Mouse (Mus musculus): ENCODE results near the gene Olfr1324. TPM values are rescaled to one million over a fixed set of nuclear protein-coding genes. Genes with fewer than 3 reads are reported as not detected.
"Not testable (repeated sequence)": the region's sequence is repeated elsewhere in the genome, so short reads cannot be mapped to it uniquely, and the experiment has no call there.

Gene Olfr1324
- polyA plus RNA-seq (2015; fragmentation: Nextera tagmentation; extraction: Ambion mirVana) = not detected in 2 replicates

DNA sequence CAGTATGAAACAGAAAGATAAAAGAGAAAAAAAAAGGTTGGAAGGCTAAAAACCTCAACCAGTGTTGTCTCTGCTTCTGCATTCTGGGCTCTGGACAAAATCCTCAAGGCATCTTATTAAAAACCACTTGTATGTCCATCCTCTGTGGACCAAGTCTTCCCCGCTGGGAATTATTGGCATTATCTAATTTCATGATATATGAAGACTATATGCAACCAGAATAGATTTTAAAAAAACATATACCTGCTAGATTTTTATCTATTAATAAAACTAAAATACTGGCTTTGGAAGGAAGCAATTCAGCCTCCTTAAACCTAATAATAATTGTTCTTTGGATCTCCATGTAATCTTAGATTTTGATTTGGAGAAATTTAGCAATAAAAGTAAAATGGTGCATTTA, at the start of gene Olfr1324:
Gene Olfr1324 (minus strand): TSS at position 101 of the 400 bp plus-strand sequence.
- DNase-seq (no peak), ATAC-seq (no peak)
- Histone ChIP-seq H3K4me1 (ENCODE audit: insufficient read depth) (no peaks in the 10 kb centered on the region), H3K36me3 (replicated peaks; ENCODE audit: insufficient read depth, low read length) (no peaks in the 10 kb centered on the region), H3K9me3 (ENCODE audit: low read length) (no peaks in the 10 kb centered on the region), H3K27ac (ENCODE audit: low read depth) (no peak within 1 kb of the TSS), H3K4me3 (ENCODE audit: low read depth, low read length) (no peak within 1 kb of the TSS), H3K4me2 (ENCODE audit: low read depth, low read length) (no peak within 1 kb of the TSS), H3K27me3 (ENCODE audit: insufficient read depth, low read length) (no peaks in the 10 kb centered on the region), H3K9ac (replicated peaks) (no peak within 1 kb of the TSS)
- TF ChIP-seq CTCF (IDR thresholded peaks at IDR 0.05; ENCODE audit: low read depth) (no peak), EP300 (IDR thresholded peaks at IDR 0.05; ENCODE audit: low read depth) (no peak)
- 82% methylated on average over 1 of the region's 1 CpGs for WGBS (ENCODE audit: insufficient replicate concordance)

DNA sequence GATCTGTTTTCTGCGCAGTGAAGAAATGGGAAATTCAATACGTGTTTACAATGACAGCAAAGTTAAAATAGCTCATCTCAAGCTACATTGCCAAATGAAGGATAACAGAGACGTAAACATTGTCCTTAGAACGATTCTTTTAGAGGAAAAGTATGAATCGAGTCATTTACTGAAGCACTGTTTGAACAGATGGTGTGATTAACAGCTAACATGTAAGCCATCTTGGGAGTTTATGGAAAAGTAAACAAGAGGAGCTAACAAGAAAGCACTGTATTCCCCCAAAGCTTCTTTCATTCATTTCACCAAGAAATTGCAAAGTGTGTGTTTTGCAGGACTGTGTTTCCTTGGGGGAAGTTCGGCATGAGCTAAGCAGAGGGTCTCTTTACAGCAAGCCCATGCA, 42.0 kb upstream of the Olfr1324 start:
- H3K4me2 ChIP-seq (ENCODE audit: low read depth, low read length); H3K4me3 ChIP-seq (ENCODE audit: low read depth, low read length); H3K27ac ChIP-seq (ENCODE audit: low read depth); H3K9ac ChIP-seq (replicated peaks); H3K9me3 ChIP-seq (ENCODE audit: low read length); DNase-seq; ATAC-seq; H3K36me3 ChIP-seq (replicated peaks; ENCODE audit: insufficient read depth, low read length); H3K27me3 ChIP-seq (ENCODE audit: insufficient read depth, low read length); H3K4me1 ChIP-seq (ENCODE audit: insufficient read depth): not testable (repeated sequence)
- 78% methylated on average over 6 of the region's 6 CpGs for WGBS (ENCODE audit: insufficient replicate concordance)

DNA sequence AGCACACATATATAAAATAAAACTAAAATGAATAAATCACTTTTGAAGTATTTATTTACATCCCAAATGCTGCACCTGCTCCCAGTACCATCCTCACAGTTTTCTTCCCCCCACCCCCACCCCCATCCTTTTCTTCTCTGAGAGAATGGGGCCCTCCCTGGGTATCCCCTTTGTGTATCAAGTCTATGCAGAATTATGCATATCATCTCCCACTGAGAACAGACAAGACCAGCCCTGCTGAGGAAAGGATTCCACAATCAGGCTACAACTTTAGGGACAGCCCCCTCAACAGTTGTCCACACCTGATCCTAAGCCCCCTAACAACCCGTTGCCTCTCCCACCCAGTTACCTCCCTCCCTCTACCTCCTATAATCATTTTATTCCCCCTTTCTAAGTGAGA, 27.8 kb upstream of the Olfr1324 start:
- H3K36me3 ChIP-seq (replicated peaks; ENCODE audit: insufficient read depth, low read length) = no peaks in the 10 kb centered on the region
- no peak overlapping the region for H3K4me3 ChIP-seq (ENCODE audit: low read depth, low read length)
- no peak overlapping the region for H3K4me2 ChIP-seq (ENCODE audit: low read depth, low read length)
- H3K9me3 ChIP-seq (ENCODE audit: low read length) = no peaks in the 10 kb centered on the region
- WGBS (ENCODE audit: insufficient replicate concordance) = 21% methylated on average over 1 of the region's 1 CpGs
- H3K27me3 ChIP-seq (ENCODE audit: insufficient read depth, low read length) = no peaks in the 10 kb centered on the region
- H3K27ac ChIP-seq (ENCODE audit: low read depth) = no peak overlapping the region
- DNase-seq (no peak), ATAC-seq (no peak)
- H3K4me1 ChIP-seq (ENCODE audit: insufficient read depth) = no peaks in the 10 kb centered on the region
- no peak overlapping the region for H3K9ac ChIP-seq (replicated peaks)
- TF ChIP-seq CTCF (IDR thresholded peaks at IDR 0.05; ENCODE audit: low read depth) = no peak
- TF ChIP-seq EP300 (IDR thresholded peaks at IDR 0.05; ENCODE audit: low read depth) = no peak

DNA sequence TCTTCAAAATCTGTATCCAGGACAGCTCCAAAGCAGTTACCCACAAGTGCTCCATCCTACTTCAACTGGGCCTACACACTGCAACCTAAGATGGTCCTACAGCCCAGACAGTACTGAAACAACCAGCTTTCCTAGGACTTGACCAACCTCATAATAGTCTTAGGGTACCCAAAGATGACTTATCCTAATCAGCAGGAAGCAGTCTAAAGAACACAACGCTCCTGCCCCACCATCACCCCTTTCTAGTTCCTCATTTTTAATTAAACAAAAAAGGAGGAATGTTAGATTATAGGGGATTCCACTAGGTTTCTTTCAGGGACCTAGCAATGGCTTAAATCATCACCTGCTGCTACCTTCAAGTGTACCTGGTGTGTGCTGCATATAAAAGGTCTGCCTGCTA, 15.1 kb upstream of the Olfr1324 start:
- DNase-seq (no peak), ATAC-seq (no peak)
- Histone ChIP-seq H3K9me3 (ENCODE audit: low read length) (no peaks in the 10 kb centered on the region), H3K4me3 (ENCODE audit: low read depth, low read length) (no peak overlapping the region), H3K27ac (ENCODE audit: low read depth) (no peak overlapping the region), H3K4me1 (ENCODE audit: insufficient read depth) (no peaks in the 10 kb centered on the region), H3K36me3 (replicated peaks; ENCODE audit: insufficient read depth, low read length) (no peaks in the 10 kb centered on the region), H3K27me3 (ENCODE audit: insufficient read depth, low read length) (no peaks in the 10 kb centered on the region), H3K4me2 (ENCODE audit: low read depth, low read length) (no peak overlapping the region), H3K9ac (replicated peaks) (no peak overlapping the region)
- TF ChIP-seq EP300 (IDR thresholded peaks at IDR 0.05; ENCODE audit: low read depth) (no peak), CTCF (IDR thresholded peaks at IDR 0.05; ENCODE audit: low read depth) (no peak)
- 59% methylated on average over 1 of the region's 1 CpGs for WGBS (ENCODE audit: insufficient replicate concordance)

DNA sequence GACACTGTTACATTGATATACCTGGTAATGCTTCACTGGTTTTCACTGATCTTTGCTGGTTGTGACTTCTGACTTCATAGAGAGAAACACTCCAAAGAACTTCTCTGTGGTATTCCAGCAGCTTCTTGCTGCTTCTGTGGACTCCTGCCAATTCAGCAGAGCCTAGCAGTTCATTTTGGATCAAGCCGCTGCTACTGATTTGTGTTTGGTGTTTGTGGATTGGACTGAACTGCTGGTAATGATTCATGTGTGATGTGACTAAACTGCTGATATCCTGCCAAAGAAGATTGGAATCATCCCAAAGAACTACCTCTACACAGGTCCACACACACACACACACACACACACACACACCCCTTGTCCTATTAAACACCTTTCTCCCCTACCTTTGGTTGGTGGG, 14.4 kb upstream of the Olfr1324 start:
- Histone ChIP-seq H3K27ac (ENCODE audit: low read depth) (no peak overlapping the region), H3K4me3 (ENCODE audit: low read depth, low read length) (no peak overlapping the region), H3K4me1 (ENCODE audit: insufficient read depth) (no peaks in the 10 kb centered on the region), H3K4me2 (ENCODE audit: low read depth, low read length) (no peak overlapping the region), H3K9me3 (ENCODE audit: low read length) (no peaks in the 10 kb centered on the region), H3K9ac (replicated peaks) (no peak overlapping the region), H3K27me3 (ENCODE audit: insufficient read depth, low read length) (no peaks in the 10 kb centered on the region), H3K36me3 (replicated peaks; ENCODE audit: insufficient read depth, low read length) (no peaks in the 10 kb centered on the region)
- DNase-seq = no peak
- 68% methylated on average over 1 of the region's 1 CpGs for WGBS (ENCODE audit: insufficient replicate concordance)
- TF ChIP-seq EP300 (IDR thresholded peaks at IDR 0.05; ENCODE audit: low read depth) = no peak
- TF ChIP-seq CTCF (IDR thresholded peaks at IDR 0.05; ENCODE audit: low read depth) = no peak
- no peak for ATAC-seq

DNA sequence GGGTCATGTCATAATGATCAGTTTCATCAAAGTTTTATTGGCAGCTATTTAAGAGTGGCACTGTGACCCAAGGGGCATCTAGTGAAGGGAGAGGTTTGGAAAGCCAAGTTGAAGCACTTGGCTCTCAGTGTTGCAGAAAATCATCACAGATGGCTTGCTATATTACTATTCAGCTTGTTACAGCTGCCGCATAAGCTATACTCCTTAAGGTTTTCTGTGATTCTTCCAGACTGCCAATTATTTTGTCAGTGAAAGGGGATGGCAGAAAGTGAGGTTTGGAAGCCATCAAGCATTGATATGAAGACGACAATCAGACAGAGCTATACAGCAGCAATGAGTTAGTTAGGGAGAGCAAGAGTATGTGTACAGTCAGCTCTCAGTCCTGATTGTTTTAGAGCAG, 4.2 kb upstream of the Olfr1324 start:
- no peaks in the 10 kb centered on the region for H3K36me3 ChIP-seq (replicated peaks; ENCODE audit: insufficient read depth, low read length)
- no peak for TF ChIP-seq CTCF (IDR thresholded peaks at IDR 0.05; ENCODE audit: low read depth)
- TF ChIP-seq EP300 (IDR thresholded peaks at IDR 0.05; ENCODE audit: low read depth) = no peak
- WGBS (ENCODE audit: insufficient replicate concordance) = 73% methylated on average over 2 of the region's 2 CpGs

DNA sequence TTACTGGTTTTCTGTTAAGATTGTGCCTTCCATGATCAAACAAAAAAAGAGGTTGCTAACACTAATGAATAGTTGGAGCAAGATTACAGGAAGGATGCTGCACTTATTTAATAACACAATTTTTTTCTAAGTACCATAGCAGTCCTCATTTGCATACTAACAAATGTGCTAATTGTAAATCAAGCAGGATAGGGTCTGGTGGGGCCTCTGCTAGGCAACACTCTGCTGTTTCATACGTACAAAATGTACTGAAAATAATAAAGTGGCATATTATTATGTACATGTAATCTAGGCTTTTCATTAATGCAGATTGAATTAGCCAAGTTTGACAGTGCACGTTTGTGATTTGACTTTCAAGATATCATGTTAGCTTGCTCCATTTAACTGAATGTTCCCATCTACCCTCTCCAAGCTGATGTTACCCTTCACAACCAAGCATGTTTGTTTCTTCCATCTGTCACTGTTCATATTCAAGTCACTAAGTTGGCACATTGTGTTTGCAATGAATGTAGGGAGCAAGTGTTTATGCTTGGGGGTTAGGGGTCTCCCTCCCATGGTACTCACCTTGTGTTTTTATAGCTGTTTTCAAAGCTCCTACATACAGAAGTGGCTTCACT, 478 bp downstream of the Olfr1324 start:
- ATAC-seq (no peak), DNase-seq (no peak)
- H3K36me3 ChIP-seq (replicated peaks; ENCODE audit: insufficient read depth, low read length) = no peaks in the 10 kb centered on the region
- H3K27me3 ChIP-seq (ENCODE audit: insufficient read depth, low read length) = no peaks in the 10 kb centered on the region
- no peak overlapping the region for H3K4me2 ChIP-seq (ENCODE audit: low read depth, low read length)
- no peak overlapping the region for H3K4me3 ChIP-seq (ENCODE audit: low read depth, low read length)
- TF ChIP-seq EP300 (IDR thresholded peaks at IDR 0.05; ENCODE audit: low read depth) = no peak
- no peak for TF ChIP-seq CTCF (IDR thresholded peaks at IDR 0.05; ENCODE audit: low read depth)
- H3K9ac ChIP-seq (replicated peaks) = no peak overlapping the region
- H3K9me3 ChIP-seq (ENCODE audit: low read length) = no peaks in the 10 kb centered on the region
- H3K4me1 ChIP-seq (ENCODE audit: insufficient read depth) = no peaks in the 10 kb centered on the region
- H3K27ac ChIP-seq (ENCODE audit: low read depth) = no peak overlapping the region
- WGBS (ENCODE audit: insufficient replicate concordance) = 56% methylated on average over 2 of the region's 2 CpGs

More for the DNA sequence above, 4.2 kb upstream of the Olfr1324 start:
- Histone ChIP-seq H3K4me3 (ENCODE audit: low read depth, low read length) (no peak overlapping the region), H3K9me3 (ENCODE audit: low read length) (no peaks in the 10 kb centered on the region), H3K4me2 (ENCODE audit: low read depth, low read length) (no peak overlapping the region), H3K27ac (ENCODE audit: low read depth) (no peak overlapping the region), H3K4me1 (ENCODE audit: insufficient read depth) (no peaks in the 10 kb centered on the region), H3K27me3 (ENCODE audit: insufficient read depth, low read length) (no peaks in the 10 kb centered on the region), H3K9ac (replicated peaks) (no peak overlapping the region)
- no peak for DNase-seq
- no peak for ATAC-seq
